Mouse (Mus musculus) cortical plate, adult 2 months (tissue): Measurements from ENCODE around the gene Gck. TPM values are rescaled to one million over a fixed set of nuclear protein-coding genes. Genes with fewer than 3 reads are reported as not detected.

Experiments
- H3K27ac ChIP-seq: fragments of 200-500 bp; 2 replicates; pipeline ENCODE4 v1.5.1; 2012; ENCODE audit warnings: low read length, control low read depth, inconsistent platforms; ENCODE audit not compliant: insufficient read depth
- H3K4me1 ChIP-seq: fragments of 200-500 bp; 2 replicates; pipeline ENCODE4 v1.6.1; 2011; ENCODE audit warnings: low read length; ENCODE audit not compliant: control insufficient read depth, insufficient read depth
- H3K4me3 ChIP-seq: fragments of 200-500 bp; 2 replicates; pipeline ENCODE4 v1.5.1; 2011; ENCODE audit warnings: mild to moderate bottlenecking, low read length, control low read depth; ENCODE audit not compliant: insufficient read depth
- CTCF ChIP-seq: fragments of 200-500 bp; IDR thresholded peaks from 2 replicates; pipeline ENCODE4 v1.5.1; 2011; ENCODE audit warnings: mild to moderate bottlenecking, control low read depth, low read length; ENCODE audit not compliant: insufficient read depth; ENCODE audit errors: extremely low read depth
- POLR2A ChIP-seq: fragments of 200-500 bp; IDR thresholded peaks from 2 replicates; pipeline ENCODE4 v1.6.1; 2011; ENCODE audit warnings: mild to moderate bottlenecking, low read length, control low read depth; ENCODE audit not compliant: insufficient read depth; ENCODE audit errors: extremely low read depth
- polyA plus RNA-seq: library from polyadenylated mRNA; depleted of rRNA; stranded (reverse); fragments of >200 nt; gene quantifications from 2 replicates; pipeline ENCODE4 v1.2.3, GENCODE M21; 2012; rRNA removed

Gene Gck
- polyA plus RNA-seq = 0.86 and 1.4 TPM in 2 replicates

DNA sequence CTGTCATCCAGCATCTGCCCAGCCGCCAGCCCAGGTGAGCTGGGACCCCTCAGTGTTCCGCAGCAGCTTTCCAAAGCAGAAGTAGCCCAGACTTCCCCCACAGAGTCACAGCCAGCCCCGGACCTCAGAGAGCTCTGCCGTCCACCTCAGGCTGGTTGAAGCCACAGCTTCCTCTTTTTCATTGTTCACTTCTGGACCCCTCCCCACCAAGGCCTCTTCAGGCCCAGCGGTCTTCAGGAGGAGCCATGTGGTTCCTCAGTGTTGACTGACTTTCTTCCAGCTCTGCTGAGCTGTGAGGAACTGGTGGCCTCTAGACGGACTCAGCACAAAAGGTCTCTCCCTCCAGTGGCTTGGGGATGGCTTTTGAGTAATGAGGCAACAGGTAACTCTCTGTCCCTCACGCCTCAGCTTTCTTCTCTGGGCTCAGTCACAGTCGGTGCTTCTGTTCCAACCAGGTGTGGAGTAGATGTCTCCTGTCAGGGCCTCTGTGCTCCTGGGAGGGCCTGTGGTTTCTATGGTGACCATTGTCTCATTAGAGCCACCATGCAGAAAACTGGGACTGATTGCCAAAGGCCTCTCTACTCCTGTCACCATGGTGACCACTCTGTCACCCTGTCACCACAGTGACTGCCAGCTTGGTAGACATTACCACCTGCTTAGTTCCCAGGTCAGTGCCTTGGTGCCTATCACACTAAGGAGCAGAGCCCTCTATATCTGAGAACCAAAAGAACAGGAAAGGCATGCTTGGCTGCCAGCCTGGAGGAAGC lies at the start of gene Gck:
Gene Gck, minus strand, starts transcription at position 496 of the 767 bp plus-strand sequence.
- H3K27ac ChIP-seq = no peak within 1 kb of the TSS
- H3K4me1 ChIP-seq = no peaks in the 10 kb centered on the region
- TF ChIP-seq CTCF (no peak), POLR2A (no peak)
- H3K4me3 ChIP-seq = no peak within 1 kb of the TSS

DNA sequence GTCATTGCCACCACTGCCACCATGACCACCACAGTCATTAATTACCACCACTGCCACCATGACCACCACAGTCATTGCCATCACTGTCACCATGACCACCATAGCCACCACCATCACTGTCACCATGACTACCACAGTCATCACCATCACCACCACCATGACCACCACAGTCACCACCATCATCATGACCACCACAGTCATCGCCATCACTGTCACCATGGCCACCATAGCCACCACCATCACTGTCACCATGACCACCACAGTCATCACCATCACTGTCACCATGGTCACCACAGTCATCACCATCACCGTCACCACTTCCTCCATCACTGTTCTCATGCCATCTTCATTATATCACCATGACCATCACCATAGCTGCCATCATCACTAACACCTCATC lies 48.6 kb upstream of the Gck start:
- Histone ChIP-seq H3K4me1 (peaks cover 41% of the 10 kb centered on the region), H3K4me3 (no peak overlapping the region), H3K27ac (no peak overlapping the region)
- TF ChIP-seq POLR2A (no peak), CTCF (no peak)

DNA sequence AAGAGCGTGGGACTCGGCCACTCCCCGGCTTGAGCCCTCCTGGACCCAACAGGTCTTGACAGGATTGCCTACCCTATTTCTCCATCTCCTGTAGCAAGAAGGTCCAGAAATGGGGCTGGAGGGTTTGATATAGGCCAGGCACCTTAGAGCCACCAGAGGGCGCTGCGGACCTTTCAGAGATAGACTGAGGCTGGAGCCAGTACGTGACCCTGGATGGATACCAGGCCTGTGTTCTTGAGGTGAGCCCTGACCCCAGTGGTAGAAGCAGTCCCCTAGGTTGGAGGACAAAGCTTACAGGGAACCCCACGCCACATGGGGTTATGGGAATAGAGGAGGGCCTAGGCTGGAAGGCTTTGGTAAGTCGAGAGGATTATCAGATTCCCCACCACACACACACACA lies 46.1 kb upstream of the Gck start:
- Histone ChIP-seq H3K4me3 (no peak overlapping the region), H3K27ac (no peak overlapping the region), H3K4me1 (peaks cover 26% of the 10 kb centered on the region)
- TF ChIP-seq CTCF (peak; percentile 79), POLR2A (no peak)

DNA sequence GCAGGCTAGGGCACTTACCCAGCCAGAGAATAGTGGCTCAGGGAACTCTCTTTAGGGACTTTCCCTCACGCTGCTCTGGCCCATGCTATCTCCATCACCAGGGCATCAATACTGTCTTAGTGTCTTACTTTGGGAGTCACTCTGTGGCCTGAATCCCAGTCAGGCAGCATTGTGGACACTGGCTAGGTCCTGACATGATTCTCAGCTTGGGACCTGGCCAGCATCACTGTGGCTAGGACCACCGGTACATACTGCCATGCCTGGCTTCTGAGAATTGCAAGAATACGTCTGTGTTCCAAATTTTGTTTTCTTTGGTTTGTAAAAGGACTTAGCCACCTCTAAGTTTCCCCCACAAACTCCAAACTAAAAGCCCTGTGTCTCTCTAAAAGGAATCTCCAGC lies 45.0 kb upstream of the Gck start:
- peaks cover 17% of the 10 kb centered on the region for H3K4me1 ChIP-seq

DNA sequence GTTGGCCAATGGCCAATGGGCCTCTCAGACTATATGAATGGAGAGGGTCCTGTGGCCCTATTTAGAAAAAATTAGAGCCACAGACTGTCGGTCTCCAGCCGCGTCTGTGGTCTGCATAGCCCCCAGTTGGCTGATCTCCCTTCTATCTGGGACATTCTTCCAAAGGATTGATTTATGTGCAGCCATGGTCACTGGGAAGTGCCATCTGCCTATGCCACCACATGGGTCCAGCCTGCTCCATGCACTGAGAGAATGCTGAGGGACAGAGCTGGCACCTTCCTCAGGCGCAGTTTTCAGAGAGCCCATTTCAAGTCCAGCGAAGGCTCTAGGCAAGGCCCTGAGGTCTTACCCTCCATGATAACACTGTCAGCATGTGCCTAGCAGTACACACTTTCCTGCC lies 44.3 kb upstream of the Gck start:
- Histone ChIP-seq H3K4me3 (no peak overlapping the region), H3K4me1 (peaks cover 12% of the 10 kb centered on the region), H3K27ac (no peak overlapping the region)
- TF ChIP-seq CTCF = no peak
- no peak for TF ChIP-seq POLR2A

More for the DNA sequence above, 45.0 kb upstream of the Gck start:
- no peak overlapping the region for H3K27ac ChIP-seq
- TF ChIP-seq POLR2A (no peak), CTCF (no peak)
- H3K4me3 ChIP-seq = no peak overlapping the region

DNA sequence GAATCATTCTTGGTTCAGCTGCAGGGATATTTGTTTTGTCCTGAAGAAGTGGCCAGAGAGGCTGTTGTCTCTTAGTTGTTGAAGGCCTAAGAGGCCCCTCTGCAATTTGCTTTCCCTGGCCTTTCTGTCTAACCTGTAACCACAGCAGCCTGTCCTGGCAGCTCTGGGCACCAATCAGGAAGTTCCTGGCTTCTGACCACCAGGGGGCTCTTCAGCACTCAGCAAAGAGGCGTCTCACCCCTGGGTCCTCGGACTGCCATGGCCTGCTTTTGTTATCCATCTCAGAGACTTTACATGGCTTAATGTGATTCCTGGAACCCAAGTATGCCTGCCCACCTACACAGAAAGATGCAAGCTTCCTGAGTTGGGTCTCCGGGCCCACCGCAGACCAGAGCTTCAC lies 41.0 kb upstream of the Gck start:
- H3K4me1 ChIP-seq = no peaks in the 10 kb centered on the region
- H3K27ac ChIP-seq = no peak overlapping the region
- H3K4me3 ChIP-seq = no peak overlapping the region
- TF ChIP-seq POLR2A = no peak
- TF ChIP-seq CTCF = peak; percentile 39

DNA sequence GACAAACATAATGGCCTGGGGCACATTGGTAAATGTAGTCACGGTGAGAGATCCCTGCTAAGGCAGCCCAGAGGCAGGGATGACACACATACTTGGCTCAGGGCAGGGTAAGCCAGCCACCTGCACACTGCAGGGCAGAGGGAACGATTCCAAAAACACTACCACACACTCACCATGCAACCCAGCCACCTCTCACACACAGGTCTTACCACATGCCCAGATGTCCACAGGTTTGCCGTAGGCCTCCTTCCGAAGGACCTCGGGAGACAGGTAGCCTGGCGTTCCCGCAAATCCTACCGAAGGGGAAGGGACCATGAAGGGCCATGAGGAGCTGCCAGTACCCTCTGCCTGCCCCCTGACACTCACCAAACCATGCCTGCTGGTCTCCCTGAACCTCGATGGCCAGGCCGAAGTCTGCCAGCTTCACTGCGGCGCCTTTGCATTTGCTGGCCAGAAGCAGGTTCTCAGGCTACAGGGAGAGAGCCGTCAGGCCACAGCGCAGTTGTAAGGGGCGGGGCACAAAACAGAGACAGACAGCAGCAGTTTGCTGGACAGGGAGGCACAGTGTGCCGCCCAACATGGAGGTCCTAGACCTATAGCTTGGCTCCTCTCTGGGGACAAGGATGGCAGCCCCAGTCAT lies 40.2 kb upstream of the Gck start:
- Histone ChIP-seq H3K4me3 (no peak overlapping the region), H3K27ac (no peak overlapping the region), H3K4me1 (no peaks in the 10 kb centered on the region)
- TF ChIP-seq CTCF = no peak
- TF ChIP-seq POLR2A = no peak

DNA sequence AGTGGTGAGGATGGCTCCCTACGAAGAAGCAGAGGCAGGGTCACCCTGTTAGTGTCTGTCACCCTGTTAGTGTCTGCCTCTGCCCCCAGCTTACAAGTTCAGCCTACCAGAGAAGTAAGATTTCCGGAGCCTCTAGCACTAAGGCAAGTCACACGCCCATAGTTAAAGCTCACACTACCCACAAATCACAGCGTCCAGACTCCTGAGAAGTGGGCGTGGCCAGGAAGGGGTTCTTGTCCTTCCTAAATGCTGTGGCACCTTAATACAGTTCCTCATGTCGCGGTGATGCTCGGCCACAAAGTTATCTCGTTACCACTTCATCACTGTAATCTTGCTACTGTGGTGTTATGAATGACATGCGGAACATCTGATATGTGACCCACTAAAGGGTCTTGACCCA lies 38.2 kb upstream of the Gck start:
- Histone ChIP-seq H3K27ac (no peak overlapping the region), H3K4me1 (no peaks in the 10 kb centered on the region), H3K4me3 (no peak overlapping the region)
- TF ChIP-seq CTCF (no peak), POLR2A (no peak)

DNA sequence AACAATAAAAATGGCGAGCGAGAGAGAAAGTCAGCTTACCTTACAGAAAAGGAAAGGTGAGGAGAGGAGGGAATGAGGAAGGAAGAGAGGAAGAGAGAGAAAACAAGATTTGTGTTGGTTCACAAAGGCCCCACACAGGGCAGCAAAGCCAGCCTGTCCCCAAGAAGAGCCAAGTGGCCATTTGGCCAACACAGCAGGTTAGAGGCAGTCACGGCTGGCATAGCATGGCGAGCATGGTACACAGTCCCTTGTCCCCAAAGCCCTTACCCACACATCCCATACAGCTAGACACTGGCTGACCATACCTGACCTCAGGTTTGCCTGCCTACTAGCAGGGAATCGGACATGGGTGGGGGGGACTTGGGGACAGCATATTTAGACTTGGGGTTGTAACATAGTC lies 33.7 kb upstream of the Gck start:
- Histone ChIP-seq H3K27ac (no peak overlapping the region), H3K4me3 (no peak overlapping the region), H3K4me1 (no peaks in the 10 kb centered on the region)
- no peak for TF ChIP-seq POLR2A
- no peak for TF ChIP-seq CTCF

DNA sequence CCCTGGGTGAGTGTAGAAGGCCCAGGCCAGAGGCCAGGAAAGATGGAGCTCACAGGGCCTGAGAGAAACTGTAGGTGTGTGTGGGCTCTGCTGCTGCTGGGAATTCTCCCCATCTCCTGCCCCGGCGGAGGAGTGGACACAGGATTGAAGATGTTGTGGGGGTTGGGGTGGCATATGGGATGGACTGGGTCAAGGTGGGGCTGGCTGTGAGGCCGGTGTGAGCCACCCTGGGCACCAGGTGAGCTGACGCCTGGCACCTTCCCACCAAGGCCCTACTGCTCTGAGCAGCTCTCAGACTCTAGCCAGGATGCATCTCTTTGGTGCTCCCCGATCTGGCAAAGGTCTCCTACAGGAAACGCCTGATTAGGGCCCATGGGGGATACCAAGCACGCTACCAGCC lies 31.4 kb upstream of the Gck start:
- Histone ChIP-seq H3K27ac (no peak overlapping the region), H3K4me1 (no peaks in the 10 kb centered on the region), H3K4me3 (no peak overlapping the region)
- no peak for TF ChIP-seq CTCF
- TF ChIP-seq POLR2A = no peak

DNA sequence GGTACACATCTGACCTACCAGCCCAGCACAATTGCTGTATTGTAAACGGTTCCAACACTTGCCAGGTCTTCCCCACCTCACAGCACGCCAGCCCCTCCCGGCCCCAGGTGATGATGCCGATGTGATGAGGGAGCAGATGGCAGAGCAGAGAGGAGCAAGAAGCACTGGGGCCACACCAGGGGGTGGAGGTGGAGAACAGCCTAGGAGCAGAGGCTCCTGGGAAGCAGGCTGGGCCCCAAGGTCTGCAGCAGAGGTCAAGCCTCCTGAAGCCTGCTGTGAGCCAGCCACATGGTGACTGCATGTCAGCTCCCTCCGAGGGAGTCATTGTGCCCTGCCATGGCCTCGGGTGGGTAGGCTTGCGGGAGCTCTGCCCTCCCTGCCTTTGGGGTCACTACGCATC lies 30.7 kb upstream of the Gck start:
- H3K4me3 ChIP-seq = no peak overlapping the region
- TF ChIP-seq CTCF (no peak), POLR2A (no peak)
- H3K4me1 ChIP-seq = no peaks in the 10 kb centered on the region
- no peak overlapping the region; the same call in 1 of the 2 replicates for H3K27ac ChIP-seq
